Mouse (Mus musculus) spleen, adult 12 weeks (tissue): ENCODE results near the gene Uck1.

Source experiments
- DNase-seq: peaks from one replicate; pipeline ENCODE4 v3.0.0; 2022; ENCODE audit warnings: low spot score

Gene Uck1

DNA sequence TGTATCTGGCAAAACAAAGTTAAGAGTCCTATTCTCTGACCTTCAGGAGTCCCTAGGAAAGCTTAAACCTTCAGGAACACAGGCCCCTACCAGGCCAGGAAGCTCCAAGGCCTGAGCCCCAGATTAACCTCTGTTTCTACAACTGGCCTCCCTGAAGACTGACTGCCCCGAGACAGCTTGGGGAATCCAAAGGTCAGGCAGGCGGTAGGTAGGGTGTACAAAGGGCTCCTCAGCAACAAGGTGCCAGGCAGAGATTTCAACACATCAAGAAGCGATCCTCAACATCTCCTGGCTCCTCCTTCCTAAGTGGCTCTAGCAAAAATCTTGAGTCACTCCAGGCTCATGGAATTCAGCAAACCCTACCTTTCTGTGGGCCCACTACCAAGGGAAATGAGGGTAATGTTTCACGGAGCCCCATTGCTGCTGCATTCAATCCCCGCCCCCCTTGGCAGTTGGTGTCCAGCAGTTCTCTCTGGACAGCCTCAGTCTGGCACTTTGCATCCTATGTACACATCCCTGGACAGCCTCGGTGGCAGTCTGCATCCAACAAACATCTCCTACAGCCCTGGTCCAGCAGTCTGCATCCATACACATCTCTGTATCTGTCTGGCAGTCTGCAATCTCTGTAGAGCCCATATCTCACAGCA lies 949 bp downstream of the Uck1 start:
- no peak for DNase-seq

DNA sequence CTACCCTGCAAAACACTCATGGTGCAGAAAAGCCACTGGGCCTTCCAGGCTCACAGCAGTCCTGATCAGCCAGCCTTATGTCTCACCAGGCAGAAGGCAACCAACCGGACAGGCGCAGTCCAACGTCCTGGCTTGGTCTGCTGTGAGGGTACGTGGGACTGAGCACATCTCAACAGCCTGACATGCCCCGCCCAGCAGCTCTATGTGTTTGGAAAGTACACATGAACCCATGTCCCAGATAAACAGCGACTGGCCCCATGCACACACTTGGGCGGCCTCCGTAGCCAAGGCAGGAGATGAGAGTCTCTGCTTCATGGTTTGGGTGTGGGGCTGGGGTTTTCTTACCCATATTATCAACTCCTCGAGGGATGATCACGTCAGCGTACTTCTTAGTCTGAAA lies 3.7 kb downstream of the Uck1 start:
- no peak for DNase-seq

DNA sequence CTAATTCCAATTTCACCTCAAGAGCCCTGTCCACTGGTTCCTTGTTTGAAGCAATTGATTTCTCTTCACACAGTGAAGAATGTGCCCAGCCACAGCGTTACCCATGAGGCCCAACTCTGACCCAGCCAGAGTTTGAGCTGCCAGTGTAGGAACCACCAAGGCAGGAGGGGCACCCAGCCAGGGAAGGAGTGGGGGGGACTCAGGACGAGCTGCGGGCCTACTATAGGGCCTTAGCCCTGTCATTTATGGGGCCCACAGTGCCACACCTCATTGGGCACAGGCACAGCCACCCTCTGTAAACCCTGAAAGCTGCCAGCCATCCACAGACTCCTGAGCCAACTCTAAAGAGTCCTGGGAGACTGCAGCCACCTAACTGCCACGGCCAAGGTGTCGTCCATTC lies 5.4 kb downstream of the Uck1 start:
- DNase-seq: no peak

DNA sequence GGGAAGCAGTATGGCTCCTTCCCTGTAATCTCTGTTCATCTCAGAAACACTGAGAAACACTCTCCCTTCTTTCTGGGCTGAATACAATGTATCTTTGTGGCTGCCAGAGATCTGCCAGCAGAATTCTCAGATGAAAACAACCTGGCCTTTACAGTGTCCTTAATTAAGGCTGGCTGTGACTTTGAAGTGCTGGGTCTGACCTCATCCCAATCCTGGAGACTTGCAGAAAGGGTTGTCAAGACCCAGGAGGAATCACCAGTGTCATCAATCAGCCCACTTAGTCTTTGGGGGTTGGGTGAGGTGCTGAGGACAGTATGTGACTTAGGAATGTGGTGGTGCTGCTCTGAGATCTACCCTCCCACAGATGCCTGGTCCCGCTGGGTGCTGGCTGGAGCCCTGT lies 6.6 kb downstream of the Uck1 start:
- no peak for DNase-seq

DNA sequence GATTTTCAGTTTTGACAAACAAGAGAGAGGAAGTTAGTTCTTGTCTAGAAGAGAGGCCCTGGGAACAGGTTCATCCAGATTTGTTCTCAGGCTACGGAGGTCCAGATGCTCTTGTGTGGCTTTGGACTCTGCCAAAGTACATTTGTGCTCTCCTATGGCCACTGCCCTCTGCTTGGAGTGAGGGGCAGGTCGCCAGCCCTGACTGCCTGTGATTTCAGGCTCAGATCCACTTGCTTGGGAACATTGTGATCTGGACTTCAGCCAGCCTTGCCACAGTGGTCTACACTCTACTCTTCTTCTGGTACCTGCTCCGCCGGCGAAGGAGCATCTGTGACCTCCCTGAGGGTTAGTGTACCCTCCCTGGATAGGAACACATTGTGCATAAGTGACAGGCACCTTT lies 7.3 kb downstream of the Uck1 start:
- DNase-seq: no peak

DNA sequence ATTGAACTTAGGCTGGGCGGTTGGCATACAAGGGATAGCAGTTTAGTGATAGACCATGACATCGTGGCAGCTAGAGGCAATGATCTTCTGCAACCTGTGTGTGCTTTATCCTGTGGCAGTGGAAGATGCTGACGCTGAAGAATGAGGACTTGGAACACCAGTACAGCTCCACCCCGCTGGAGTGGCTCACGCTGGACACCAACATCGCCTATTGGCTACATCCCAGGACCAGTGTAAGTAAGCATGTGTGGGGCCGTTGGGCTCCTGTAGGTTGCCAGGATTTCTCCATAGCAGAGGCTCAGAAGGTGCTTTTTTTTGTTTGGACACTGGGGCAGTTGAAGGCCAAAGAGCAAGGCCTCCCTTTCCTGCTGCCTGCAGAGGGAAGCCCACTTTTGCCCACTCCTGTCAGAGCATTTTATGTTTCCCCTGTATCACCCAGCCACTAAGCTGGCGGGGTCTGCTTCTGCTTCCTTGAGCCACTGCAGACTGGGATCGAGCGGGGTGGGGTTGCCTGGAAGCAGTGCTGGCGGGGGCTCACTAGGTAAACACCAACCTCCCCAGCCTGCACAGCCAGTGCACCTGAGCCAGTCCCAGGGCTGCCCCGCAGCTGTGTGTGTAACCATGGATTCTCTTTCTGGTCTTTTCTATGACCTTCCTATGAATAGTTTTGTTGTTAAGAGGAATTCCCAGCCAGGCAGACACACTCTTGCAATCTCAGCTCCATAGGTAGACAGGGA lies 8.0 kb downstream of the Uck1 start:
- no peak for DNase-seq

DNA sequence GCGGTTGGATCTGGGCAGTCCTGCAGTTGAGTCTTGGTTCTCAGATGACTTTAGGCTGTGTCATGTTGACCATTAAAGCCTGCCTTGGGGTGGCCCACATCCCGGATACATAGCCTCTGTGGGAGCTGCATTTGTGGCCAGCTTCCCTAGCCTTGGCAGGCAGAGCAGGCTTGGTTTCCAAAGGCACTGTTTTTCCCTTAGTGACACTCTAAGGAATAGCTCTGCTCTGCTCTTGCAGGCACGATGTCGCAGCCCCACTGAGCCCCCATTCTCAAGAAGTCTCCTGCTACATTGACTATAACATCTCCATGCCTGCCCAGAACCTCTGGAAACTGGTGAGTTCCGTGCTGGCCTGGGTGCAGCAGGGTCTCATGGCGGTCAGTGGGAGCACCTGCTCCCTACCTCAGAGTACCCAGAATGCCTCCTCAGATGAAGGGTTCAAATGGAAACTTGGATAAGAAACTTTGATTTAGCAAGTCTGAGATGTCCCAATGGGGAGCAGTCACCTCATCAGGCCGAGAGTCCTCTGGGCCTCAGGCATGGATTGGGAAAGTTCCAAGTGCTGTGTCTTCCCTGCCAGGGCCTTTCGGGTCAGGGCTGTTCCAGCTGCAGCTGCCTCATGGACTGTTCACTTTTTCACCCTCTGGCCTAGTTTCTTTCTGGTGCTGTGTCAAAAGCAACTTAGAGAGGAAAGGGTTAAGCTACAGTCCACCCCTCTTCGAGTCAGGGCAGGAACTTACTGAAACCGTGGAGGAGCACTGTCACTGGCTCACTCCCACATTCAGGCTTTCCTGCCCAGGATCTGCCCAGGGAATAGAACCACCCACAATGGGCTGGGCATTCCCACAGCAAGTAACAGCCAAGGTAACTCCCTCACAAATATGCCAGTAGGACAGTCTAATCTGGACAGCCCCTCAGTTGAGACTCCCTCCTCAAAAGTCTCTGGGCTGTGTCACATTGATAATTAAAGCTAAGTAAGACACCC lies 11.3 kb downstream of the Uck1 start:
- DNase-seq: no peak

DNA sequence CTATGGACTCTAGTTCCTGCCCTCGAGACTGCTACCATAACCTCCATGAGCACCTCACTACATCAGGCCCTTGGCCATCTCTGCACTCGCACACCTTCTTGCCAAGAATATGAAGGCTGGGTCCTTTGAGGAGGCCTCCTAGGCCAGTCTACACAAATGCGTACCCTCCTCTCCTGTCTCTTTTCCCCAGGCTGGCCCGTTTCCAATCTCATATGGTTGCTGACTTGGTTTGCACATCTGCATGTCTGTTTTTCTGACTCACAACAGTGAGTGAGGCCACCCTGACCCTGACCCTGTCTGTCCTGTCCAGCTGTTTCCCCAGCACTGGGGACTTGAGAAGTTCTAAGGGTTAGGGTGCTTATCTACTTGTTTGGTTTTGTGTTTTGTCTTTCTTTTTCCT lies 13.2 kb downstream of the Uck1 start:
- DNase-seq: no peak

DNA sequence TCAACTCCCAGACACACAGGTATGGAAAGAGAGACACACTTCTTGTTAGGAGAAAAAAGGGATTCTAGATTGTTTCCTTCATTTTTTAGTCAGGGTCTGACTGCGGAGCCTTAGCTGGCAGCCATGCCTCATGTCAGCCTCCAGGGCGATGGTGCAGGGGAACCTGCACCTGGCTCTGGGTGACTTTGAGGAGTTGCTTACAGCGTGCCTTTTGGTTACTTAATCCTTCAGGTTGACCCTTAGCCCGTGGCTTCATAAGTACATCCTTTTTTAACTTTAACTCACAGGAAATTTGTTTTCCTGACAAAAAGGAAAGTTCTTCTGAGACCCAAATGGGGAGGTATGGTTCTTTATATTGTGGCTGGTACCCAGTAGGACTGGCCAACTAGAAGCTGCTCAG lies 17.0 kb downstream of the Uck1 start:
- no peak for DNase-seq

DNA sequence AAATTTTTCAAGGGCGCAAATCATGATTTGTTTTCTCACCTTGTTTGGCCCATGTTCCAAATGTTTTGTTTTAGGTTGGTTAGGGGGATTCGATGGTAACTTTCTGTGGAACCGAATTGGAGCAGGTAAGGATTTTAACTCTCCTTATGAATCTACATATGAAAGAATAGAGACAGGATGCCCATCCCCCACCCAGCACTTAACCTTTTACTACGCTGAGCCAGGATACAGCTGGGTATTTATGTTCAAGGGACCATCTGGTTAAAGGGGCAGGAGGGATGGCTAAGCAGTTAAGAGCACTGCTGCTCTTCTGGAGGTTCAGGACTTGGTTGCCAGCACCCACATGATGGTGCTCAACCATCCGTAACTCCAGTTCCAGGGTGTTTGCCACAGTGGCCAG lies 19.4 kb downstream of the Uck1 start:
- DNase-seq: no peak

DNA sequence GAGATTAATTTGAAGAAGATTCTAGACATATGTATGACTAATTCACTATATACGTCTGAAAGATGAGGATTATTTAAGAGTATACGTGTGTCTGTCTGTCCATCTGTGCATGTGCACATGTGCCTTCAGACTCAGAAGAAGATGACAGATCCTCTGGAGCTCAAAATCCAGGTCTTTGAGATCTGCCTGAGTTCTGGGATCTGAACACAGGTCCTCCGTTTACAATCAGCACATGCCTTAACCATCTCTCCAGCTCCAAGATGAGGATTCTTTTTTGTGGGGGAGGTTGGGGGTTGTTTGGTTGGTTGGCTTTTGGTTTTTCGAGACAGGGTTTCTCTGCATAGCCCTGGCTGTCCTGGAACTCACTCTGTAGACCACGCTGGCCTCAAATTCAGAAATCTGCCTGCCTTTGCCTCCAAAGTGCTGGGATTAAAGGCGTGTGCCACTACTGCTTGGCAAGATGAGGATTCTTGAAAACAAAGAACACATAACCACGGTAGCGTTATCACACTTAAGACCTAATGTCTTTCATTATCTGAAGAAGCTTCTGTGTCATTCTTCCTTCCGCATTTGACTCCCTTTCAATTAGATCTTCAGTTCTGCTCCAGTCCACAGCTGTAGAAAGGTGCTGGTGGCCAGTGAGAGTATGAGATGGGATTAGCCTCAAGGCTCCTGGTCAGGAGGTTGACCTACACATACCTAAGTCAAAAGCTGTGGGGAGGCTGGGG lies 21.1 kb downstream of the Uck1 start:
- DNase-seq: no peak

DNA sequence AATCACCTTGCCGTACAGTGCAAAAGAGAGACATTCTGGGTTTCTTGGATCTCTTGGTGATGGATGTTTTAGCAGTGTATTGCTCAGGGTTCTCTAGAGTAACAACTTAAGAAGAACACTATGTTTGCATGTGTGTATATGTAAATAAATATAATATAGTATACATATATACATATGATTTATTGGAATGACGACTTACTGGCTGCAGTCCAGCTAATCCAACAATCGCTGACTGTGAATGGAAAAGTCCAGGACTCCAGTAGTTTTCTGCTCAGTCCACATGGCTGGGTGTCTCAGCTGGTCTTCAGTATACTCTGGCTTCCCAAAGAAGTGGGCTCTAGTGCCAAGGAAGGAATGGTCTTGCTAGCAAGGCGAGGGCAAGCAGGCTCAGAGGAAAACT lies 22.4 kb downstream of the Uck1 start:
- no peak for DNase-seq

DNA sequence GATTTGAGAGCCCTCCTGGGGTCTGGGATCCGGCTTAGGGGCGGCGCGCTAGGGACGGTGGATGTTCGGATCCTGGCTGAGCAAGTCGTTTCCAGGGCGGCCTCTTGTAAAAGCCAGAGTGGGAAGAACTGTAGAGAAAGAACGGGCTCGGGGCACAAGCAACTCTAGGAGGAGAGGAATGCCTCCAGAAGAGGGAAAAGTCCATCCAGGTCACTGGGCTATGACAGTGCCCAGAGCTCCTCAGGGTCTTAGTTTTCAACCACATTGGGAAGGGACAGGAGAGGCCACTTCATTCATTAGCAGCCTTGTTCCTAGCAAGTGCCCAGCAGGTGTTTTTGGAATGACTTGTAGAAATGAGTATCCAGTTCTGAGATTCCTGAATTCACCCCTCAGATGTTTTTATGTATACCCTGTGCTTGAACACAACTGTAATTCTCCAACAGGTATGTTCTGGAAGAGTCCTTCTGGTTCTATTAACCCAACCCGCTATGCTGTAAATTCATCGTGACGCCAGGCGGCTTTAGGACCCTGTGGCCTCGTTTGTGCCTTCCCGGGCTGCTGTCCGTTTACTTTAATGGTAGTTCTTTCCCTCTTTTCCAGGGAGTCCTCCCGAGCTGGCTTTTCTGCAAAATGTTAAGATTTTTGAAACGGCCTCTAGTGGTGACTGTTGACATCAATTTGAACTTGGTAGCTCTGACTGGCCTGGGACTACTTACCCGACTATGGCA lies 23.0 kb downstream of the Uck1 start:
- peak; percentile 35 for DNase-seq

DNA sequence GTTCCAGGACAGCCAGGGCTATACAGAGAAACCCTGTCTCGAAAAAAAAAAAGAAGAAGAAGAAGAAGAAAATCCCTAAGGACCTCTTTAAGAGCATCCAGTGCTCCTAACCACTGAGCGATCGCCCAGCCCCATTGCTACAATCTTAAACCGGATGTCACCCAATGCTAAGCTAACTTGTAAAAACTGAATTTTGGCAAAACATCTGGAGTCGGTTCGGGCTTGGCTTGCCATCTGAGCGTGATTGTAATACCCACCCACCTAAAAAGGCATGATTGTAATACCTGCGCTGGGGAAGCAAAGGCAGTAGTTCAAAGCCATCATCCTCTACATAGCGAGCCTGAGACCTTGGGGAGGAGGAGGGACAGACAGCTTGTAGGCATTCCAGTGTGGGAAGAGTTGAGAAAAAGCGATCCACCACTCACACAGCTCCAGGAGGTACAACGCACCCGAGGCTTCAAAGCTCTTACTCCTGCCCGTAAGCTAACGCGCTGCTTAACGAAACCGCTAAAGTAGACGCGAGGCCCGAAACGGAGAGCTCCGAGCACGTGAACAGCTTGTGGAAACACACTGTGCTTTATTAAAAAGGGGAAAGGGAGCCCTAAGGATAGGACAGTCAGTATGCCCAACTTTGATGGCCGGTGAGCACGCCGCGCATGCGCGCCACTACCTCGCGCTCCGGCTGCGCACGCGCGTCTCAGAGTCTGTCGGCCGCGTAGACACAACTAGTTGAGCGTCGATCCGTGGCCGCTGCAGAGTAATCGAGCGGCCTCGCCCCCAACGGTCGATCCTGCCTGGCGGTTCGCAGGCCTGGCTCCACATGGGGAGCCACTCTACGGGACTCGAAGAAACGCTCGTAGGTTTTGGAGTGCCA lies 23.8 kb downstream of the Uck1 start, which contains the start of gene Pomt1:
TSS of gene Pomt1 (plus strand) at position 705 of the 874 bp plus-strand sequence.
- peak; percentile 87 for DNase-seq

DNA sequence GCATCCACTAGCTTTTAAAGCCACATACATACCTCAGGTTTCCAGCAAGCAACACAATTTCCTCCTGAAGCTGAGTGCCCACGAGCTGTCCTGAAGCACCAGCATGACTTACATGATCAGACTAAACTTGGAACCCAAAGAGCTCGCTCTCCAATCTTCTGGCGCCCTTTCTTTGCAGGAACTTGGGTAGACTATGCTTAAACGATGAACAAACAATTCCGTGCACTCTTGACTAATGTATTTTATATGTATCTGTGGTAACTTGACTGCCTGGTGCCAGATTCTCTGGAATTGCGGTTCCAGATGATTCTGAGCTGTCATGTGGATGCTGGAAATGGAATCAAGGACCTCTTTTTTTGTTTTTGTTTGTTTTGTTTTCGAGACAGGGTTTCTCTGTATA lies 24.5 kb downstream of the Uck1 start:
- no peak for DNase-seq

DNA sequence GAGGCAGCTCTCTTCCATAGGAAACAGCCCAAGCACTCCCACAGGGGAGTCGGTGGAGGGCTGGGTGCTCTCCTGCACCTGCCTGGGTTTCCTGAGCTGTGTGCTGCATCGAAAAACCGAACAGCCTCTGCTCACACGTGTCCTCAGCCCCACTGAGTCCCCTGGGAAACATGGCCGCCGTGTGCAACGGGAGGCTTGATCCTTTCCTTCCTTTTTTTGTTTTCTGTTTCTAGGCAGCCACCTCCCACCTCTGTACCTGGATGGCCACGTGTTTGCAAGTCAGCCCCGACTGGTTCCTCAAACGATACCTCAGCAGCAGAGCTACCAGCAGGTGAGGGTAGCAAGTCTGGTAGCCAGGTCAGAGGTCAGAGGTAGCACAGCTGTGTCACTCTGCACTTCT lies 37.9 kb downstream of the Uck1 start:
- no peak for DNase-seq

DNA sequence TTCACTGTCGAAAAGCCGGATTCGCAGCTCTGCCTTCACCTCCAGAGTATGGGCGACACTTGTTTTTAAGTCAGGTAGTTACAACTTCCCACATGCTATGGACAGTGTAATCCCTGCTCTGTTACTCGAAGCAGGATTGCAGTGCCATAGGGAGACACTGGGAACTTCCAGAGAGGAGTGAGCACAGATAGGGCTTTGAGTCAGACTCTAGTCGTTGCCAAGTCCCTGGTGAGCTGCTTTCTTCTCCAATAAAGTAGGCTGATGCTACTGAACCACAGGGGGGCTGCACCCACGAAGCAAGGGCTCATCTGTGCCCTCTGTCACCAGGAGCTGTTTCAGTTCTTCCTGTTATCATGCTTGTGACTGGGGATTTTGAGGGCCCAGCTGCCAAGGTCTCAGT lies 38.4 kb downstream of the Uck1 start:
- DNase-seq: no peak

DNA sequence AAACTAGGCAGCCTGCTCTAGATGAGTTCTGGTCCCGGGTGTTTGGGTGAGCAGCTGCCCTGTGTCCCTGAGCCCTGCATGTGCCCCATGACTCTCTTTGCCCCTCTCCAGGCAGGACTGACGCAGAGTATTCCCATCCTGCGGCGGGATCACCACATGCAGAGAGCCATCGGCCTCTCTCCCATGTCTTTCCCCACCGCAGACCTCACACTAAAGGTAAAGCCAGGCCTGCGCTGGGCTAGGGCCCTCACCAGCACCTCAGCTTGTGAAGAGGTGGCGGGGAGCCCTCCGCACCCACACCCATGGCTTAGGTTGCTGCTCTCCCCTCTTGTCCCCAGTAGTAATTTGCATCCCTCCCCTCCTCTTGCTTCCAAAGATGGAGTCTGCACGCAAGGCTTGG lies 39.0 kb downstream of the Uck1 start:
- DNase-seq: no peak

DNA sequence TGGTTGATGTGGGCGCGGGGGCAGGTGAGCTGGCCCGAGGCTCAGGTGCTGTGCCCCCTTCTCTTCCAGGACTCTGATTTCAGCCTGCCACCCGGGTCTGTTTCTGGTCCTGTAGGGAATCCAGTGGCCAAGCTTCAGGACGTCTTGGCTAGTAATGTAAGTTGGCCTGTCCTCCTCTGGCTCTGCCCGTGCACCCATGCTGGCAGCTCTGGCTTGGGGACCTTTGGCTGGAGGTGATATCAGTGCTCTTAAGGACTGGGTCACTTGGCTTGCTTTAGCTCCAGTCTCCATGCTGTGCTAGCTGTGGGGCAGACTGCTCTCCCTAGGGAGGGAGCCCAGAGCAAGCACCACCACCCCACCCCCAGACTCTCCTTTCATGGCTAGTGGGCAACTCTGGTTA lies 39.9 kb downstream of the Uck1 start:
- no peak for DNase-seq

DNA sequence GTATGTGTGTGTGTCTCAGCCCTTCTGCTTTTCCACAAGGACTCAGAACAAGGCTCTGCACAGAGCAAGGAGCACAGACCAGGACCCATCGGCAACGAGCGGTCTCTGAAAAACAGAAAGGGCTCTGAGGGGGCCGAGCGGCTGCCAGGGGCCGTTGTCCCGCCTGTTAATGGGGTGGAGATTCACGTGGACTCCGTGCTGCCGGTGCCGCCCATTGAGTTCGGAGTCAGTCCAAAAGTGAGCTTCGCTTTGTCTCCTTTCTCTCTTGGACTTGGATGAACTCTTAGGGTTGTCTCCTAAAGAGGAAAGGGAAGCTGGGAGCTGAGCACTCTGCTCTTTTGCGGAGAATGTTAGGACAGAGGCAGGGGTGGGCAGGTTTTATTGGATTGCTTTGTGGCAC lies 40.5 kb downstream of the Uck1 start:
- no peak for DNase-seq
